Mouse (Mus musculus) ES-Bruce4 (cell line): ENCODE data around the gene Arfgap3. TPM values are rescaled to one million over a fixed set of nuclear protein-coding genes. Genes with fewer than 3 reads are reported as not detected.

Source experiments
- H3K27ac ChIP-seq: 2 replicates; pipeline ENCODE4 v1.5.1; 2012; ENCODE audit warnings: low read length, inconsistent platforms; ENCODE audit not compliant: insufficient read depth
- H3K27me3 ChIP-seq: 2 replicates; pipeline ENCODE4 v1.6.1; 2012; ENCODE audit warnings: mild to moderate bottlenecking, low read length, inconsistent platforms; ENCODE audit not compliant: control insufficient read depth, poor library complexity, insufficient read depth, severe bottlenecking
- H3K36me3 ChIP-seq: 2 replicates; pipeline ENCODE4 v1.6.1; 2012; ENCODE audit warnings: inconsistent platforms, mild to moderate bottlenecking, low read length, moderate library complexity; ENCODE audit not compliant: control insufficient read depth, poor library complexity, insufficient read depth, severe bottlenecking
- H3K4me1 ChIP-seq: one replicate; pipeline ENCODE4 v1.8.1; 2011; ENCODE audit warnings: low read length; ENCODE audit not compliant: control insufficient read depth, insufficient read depth
- H3K4me3 ChIP-seq: 2 replicates; pipeline ENCODE4 v1.5.1; 2011; ENCODE audit warnings: low read depth, mild to moderate bottlenecking, low read length
- H3K9ac ChIP-seq: 2 replicates; pipeline ENCODE4 v1.6.1; 2012; ENCODE audit warnings: low read depth, mild to moderate bottlenecking, inconsistent platforms; ENCODE audit not compliant: poor library complexity, severe bottlenecking
- H3K9me3 ChIP-seq: replicated peaks from 2 replicates; pipeline ENCODE4 v1.6.1; 2012; ENCODE audit warnings: mild to moderate bottlenecking, low read length, inconsistent platforms; ENCODE audit not compliant: control insufficient read depth, poor library complexity, insufficient read depth, severe bottlenecking
- CTCF ChIP-seq: IDR thresholded peaks from one replicate; pipeline ENCODE4 v1.8.1; 2011; ENCODE audit warnings: low read depth, low read length
- EP300 ChIP-seq: IDR thresholded peaks from 2 replicates; pipeline ENCODE4 v1.6.1; 2011; ENCODE audit warnings: low read depth, low read length; ENCODE audit not compliant: insufficient read depth
- POLR2A ChIP-seq: IDR thresholded peaks from one replicate; pipeline ENCODE4 v1.8.1; 2011; ENCODE audit warnings: low read length; ENCODE audit not compliant: insufficient read depth
- polyA plus RNA-seq: library from polyadenylated mRNA; stranded (reverse); fragments of >200 nt; gene quantifications from 2 replicates; pipeline ENCODE4 v1.2.4, GENCODE M21; 2011; ENCODE audit warnings: low read depth; ENCODE audit not compliant: missing spikeins, insufficient read depth, insufficient read length

Arfgap3 gene
- polyA plus RNA-seq, 1 experiment: 10.0 TPM

DNA sequence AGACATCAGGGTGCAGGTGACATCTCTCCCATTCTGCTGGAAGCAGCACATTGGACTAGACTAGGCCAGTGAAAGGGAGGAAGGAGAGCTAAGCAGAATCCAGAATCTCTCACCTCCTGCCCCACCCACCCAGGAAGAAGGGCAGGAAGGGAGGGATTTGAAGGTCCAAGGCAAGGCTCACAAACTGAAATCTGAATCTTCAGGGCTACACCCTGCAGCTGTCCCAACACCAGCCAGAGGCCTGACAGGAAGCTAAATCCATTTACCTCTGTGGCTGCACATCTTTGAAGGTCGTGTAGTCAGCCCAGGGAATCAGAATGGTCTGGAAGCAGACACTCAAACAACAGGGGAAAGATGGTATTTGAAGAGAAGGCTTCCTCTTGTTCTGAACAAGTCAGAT is 84.8 kb downstream of the Arfgap3 start:
- no peaks in the 10 kb centered on the region for H3K9me3 ChIP-seq
- H3K4me1 ChIP-seq: no peaks in the 10 kb centered on the region
- no peak overlapping the region for H3K9ac ChIP-seq
- no peaks in the 10 kb centered on the region for H3K27me3 ChIP-seq
- H3K36me3 ChIP-seq: no peaks in the 10 kb centered on the region
- peak; percentile 70; the same call in 1 of the 2 replicates for TF ChIP-seq EP300
- no peak for TF ChIP-seq CTCF
- TF ChIP-seq POLR2A: no peak
- H3K27ac ChIP-seq: peak overlapping the region; percentile 77
- H3K4me3 ChIP-seq: no peak overlapping the region

DNA sequence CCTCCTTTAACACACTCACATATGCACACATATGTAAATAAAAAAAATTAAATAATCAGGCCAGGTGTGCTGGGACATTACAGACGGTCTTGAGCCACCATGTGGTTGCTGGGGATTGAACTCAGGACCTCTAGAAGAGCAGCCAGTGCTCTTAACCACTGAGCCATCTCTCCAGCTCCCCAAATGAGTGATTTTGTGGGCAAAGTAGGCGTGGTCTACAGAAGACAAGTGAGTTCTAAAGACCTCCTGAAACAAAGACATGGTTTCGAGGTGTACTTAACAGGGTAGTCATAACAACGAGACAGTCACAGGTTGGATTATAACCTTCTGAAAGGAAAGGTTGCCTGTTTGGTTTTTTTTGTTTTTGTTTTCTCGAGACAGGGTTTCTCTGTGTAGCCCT is 86.6 kb downstream of the Arfgap3 start:
- Histone ChIP-seq H3K9me3 (no peaks in the 10 kb centered on the region), H3K4me3 (no peak overlapping the region), H3K36me3 (no peaks in the 10 kb centered on the region), H3K27me3 (no peaks in the 10 kb centered on the region), H3K9ac (no peak overlapping the region), H3K27ac (no peak overlapping the region), H3K4me1 (no peaks in the 10 kb centered on the region)
- no peak for TF ChIP-seq CTCF
- TF ChIP-seq POLR2A: no peak
- no peak for TF ChIP-seq EP300

DNA sequence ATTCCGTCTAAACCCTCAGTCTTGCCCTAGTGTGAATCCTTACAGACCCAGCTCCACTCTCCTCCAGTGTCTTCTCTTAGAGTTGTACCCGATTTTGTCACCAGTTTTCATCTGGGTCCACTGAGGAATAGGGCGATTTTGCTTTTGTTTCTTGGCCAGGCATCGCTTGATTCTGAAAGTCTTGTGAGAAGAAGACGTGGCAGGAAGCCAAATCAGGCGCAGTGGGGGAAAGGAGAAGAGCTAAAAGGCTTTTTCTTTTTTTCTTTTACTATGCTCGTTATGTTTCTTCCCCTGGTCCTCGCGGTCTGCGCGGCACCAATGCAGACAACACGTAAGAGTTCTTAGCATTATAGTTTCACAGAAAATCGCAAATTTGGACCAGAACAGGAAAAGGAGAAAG is 92.1 kb downstream of the Arfgap3 start:
- Histone ChIP-seq H3K4me3 (no peak overlapping the region), H3K9me3 (0 out of 2 replicates have a peak, but pooled peaks cover 3% of the 10 kb centered on the region), H3K9ac (no peak overlapping the region), H3K27me3 (no peaks in the 10 kb centered on the region), H3K36me3 (no peaks in the 10 kb centered on the region), H3K27ac (no peak overlapping the region), H3K4me1 (peaks cover 2% of the 10 kb centered on the region)
- no peak for TF ChIP-seq CTCF
- no peak for TF ChIP-seq EP300
- TF ChIP-seq POLR2A: no peak

DNA sequence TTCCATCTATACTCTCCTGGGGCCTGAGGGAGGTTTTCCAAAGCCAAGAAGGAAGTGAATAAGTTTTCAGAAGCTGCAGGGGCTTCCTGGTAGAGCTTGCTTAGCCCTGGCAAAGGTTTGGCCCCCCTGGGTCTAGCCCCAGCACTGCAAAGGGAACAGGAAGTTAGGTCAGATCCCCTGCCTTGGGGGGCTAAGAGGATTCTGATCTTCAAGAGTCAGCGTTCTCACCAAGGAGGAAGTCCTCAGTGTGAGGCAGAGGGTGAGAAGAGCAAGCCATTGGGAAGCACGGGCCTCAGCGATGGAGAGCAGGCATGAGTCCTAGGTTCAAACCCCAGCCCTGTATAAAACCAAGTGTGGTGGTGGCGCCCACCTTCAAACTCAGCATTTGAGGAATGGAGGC is 93.6 kb downstream of the Arfgap3 start:
- TF ChIP-seq POLR2A: no peak
- no peak for TF ChIP-seq EP300
- Histone ChIP-seq H3K4me3 (no peak overlapping the region), H3K27ac (no peak overlapping the region), H3K9me3 (0 out of 2 replicates have a peak, but pooled peaks cover 3% of the 10 kb centered on the region), H3K27me3 (no peaks in the 10 kb centered on the region), H3K4me1 (peaks cover 2% of the 10 kb centered on the region), H3K36me3 (no peaks in the 10 kb centered on the region), H3K9ac (no peak overlapping the region)

DNA sequence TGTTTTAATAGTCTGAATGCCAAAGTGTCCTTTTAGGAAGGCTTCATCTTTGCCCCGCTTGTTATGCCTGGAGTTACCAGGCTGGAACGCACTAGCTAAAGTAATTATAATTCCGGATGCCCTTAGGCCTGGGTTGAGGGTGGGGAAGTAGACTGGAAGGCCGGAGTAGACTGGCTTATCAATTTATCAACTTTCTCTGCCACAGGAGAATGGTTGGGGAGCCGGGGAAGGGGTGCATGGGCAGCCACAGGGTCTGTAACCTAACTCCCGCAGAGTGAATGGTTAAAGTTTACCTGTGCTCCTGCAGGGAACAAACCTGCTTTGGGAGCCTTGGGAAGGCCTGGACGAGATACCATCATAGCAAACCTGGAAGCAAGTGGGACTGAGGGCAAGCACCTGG is 94.1 kb downstream of the Arfgap3 start:
- TF ChIP-seq POLR2A: no peak
- no peak for TF ChIP-seq EP300
- Histone ChIP-seq H3K4me1 (peaks cover 2% of the 10 kb centered on the region), H3K4me3 (no peak overlapping the region), H3K27ac (peak overlapping the region; percentile 34; the same call in 1 of the 2 replicates), H3K9me3 (0 out of 2 replicates have a peak, but pooled peaks cover 3% of the 10 kb centered on the region), H3K9ac (no peak overlapping the region), H3K27me3 (no peaks in the 10 kb centered on the region), H3K36me3 (no peaks in the 10 kb centered on the region)

DNA sequence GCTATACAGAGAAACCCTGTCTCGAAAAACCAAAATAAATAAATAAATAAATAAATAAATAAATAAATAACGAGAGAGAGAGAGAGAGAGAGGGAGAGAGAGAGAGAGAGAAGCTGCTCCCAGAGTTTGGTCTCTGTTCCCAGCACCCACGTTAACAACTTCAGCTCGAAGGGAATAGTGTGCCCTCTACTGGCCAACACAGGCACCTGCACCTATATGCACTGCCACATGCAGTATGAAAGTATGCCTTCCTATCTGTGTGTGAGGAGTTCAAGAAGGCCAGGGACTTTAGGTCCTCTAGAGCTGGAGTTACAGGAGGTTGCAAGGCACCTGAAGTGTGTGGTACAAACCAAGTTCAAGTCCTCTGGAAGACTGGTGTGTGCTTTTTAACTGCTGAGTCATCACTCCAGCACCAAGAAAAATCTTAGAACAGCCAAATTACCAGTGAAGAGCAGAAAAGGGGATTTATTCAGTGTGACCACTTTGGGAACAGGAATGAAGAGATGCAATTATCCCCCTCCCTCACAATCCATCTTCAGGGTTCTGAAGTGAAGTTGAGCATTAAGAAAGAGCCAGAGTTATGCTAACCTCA is 94.8 kb downstream of the Arfgap3 start:
- peaks cover 2% of the 10 kb centered on the region for H3K4me1 ChIP-seq
- peak overlapping the region; percentile 34; the same call in 1 of the 2 replicates for H3K27ac ChIP-seq
- no peak overlapping the region for H3K9ac ChIP-seq
- TF ChIP-seq POLR2A (no peak), CTCF (peak; percentile 64)
- no peak overlapping the region for H3K4me3 ChIP-seq
- H3K27me3 ChIP-seq: no peaks in the 10 kb centered on the region
- H3K36me3 ChIP-seq: no peaks in the 10 kb centered on the region
- H3K9me3 ChIP-seq: 0 out of 2 replicates have a peak, but pooled peaks cover 3% of the 10 kb centered on the region
